Mouse (Mus musculus): ENCODE results near the gene Olfr1487. TPM values are rescaled to one million over a fixed set of nuclear protein-coding genes. Genes with fewer than 3 reads are reported as not detected.
"Not testable (repeated sequence)": the region's sequence is repeated elsewhere in the genome, so short reads cannot be mapped to it uniquely, and the experiment has no call there.

The Olfr1487 gene
- not detected in 2 replicates for polyA plus RNA-seq (2014; fragmentation: Nextera tagmentation; extraction: Ambion mirVana)

DNA sequence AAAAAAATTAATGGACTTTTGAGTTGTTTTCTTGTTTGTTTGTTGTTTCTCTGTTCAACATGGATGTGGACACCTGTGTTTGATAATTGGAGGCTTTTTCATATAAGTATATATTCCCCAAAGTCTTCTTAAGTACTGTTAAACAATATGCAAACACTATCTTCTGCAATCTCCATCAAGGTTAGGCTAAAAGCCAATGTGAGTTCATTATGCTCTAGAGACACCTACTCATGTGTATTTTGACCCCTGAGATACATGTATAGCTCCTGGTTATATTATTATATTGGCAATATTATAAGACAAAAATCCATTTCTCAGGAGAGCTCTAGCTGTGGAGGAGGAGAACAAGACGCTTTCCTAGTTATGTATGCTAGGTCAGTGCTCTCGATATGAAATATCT is at the start of gene Olfr1487:
TSS of gene Olfr1487 (plus strand) at position 301 of the 400 bp plus-strand sequence.
- not testable (repeated sequence) for H3K9ac ChIP-seq (ENCODE audit: low read depth, low read length); H3K9me3 ChIP-seq (replicated peaks; ENCODE audit: control insufficient read depth, low read length); ATAC-seq (replicated peaks; ENCODE audit: insufficient number of reproducible peaks, low FRiP score, low TSS enrichment); H3K4me2 ChIP-seq; H3K27ac ChIP-seq (ENCODE audit: low read depth, low read length); H3K4me1 ChIP-seq (ENCODE audit: control insufficient read depth, insufficient read depth, low read length); H3K36me3 ChIP-seq (ENCODE audit: control insufficient read depth, insufficient read depth, low read length); H3K4me3 ChIP-seq (ENCODE audit: low read depth, low read length); H3K27me3 ChIP-seq (ENCODE audit: control insufficient read depth, insufficient read depth, low read length)
- WGBS (ENCODE audit: insufficient replicate concordance) = 76% methylated on average over 2 of the region's 2 CpGs

DNA sequence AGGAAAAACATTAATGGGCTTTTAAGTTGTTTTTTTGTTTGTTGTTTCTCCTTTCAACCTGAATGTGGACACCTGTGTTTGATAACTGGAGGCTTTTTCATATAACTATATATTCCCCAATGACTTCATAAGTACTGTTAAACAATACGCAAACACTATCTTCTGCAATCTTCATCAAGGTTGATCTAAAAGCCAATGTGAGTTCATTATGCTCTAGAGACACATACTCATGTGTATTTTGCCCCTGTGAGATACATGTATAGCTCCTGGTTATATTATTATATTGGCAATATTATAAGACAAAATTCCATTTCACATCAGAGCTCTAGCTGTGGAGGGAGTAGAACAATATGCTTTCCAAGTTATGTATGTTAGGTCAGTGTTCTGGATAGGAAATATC is 34.0 kb upstream of the Olfr1487 start, which contains the start of gene Olfr1484:
TSS of gene Olfr1484 (plus strand) at position 301 of the 400 bp plus-strand sequence.
- no peak for ATAC-seq (replicated peaks; ENCODE audit: insufficient number of reproducible peaks, low FRiP score, low TSS enrichment)
- Histone ChIP-seq H3K4me3 (ENCODE audit: low read depth, low read length) (no peak within 1 kb of the TSS), H3K4me1 (ENCODE audit: control insufficient read depth, insufficient read depth, low read length) (no peaks in the 10 kb centered on the region), H3K27ac (ENCODE audit: low read depth, low read length) (no peak within 1 kb of the TSS), H3K4me2 (no peak within 1 kb of the TSS), H3K9ac (ENCODE audit: low read depth, low read length) (no peak within 1 kb of the TSS), H3K27me3 (ENCODE audit: control insufficient read depth, insufficient read depth, low read length) (no peaks in the 10 kb centered on the region), H3K36me3 (ENCODE audit: control insufficient read depth, insufficient read depth, low read length) (no peaks in the 10 kb centered on the region), H3K9me3 (replicated peaks; ENCODE audit: control insufficient read depth, low read length) (no peaks in the 10 kb centered on the region)
- WGBS (ENCODE audit: insufficient replicate concordance) = 83% methylated on average over 1 of the region's 1 CpGs

DNA sequence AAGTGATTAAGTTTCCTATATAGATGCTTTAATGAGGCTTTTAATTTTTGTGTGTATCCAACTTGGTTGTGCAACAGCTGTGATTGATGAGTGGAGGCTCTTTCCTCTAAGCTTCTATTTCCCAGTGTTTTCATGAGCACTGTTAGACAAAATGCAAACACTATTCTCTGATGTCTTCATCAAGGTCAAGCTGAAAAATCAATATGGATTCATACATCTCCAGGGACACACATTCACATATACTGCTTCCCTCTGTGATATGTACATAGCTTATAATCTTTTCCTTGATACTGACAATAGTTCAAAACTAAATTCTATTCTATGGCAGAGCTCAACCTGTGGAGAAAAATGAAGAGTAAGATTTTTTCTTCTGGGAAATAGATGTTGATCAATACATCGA is 14.1 kb downstream of the Olfr1487 start, which contains the start of gene Olfr1489:
TSS of gene Olfr1489 (plus strand) at position 301 of the 400 bp plus-strand sequence.
- 85% methylated on average over 1 of the region's 1 CpGs for WGBS (ENCODE audit: insufficient replicate concordance)
- ATAC-seq (replicated peaks; ENCODE audit: insufficient number of reproducible peaks, low FRiP score, low TSS enrichment) = no peak
- Histone ChIP-seq H3K9ac (ENCODE audit: low read depth, low read length) (no peak within 1 kb of the TSS), H3K9me3 (replicated peaks; ENCODE audit: control insufficient read depth, low read length) (0 out of 2 replicates have a peak, but pooled peaks cover 3% of the 10 kb centered on the region), H3K36me3 (ENCODE audit: control insufficient read depth, insufficient read depth, low read length) (no peaks in the 10 kb centered on the region), H3K4me2 (no peak within 1 kb of the TSS), H3K4me1 (ENCODE audit: control insufficient read depth, insufficient read depth, low read length) (no peaks in the 10 kb centered on the region), H3K27me3 (ENCODE audit: control insufficient read depth, insufficient read depth, low read length) (no peaks in the 10 kb centered on the region), H3K27ac (ENCODE audit: low read depth, low read length) (no peak within 1 kb of the TSS), H3K4me3 (ENCODE audit: low read depth, low read length) (no peak within 1 kb of the TSS)

DNA sequence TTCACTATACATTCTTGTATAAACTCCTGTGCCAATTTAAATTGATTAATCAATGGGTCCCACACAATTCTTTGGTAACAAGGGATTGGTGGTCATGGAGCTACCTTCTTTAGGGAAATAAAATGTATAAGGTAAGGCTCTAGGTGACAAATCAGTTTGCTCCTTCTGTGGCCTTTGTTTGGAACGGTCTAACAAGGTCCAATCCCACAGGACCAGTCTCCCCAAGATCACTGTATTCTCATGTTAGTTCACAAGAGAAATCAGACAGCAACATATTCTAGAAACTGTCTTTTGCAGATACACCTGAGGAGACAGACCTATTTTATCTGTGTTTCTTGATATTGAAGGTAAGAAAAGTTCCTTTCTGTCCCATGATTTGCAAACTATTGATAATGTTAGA is 33.6 kb downstream of the Olfr1487 start, which contains the start of gene Olfr1490:
TSS of gene Olfr1490 (plus strand) at position 301 of the 400 bp plus-strand sequence.
- H3K4me2 ChIP-seq = no peak within 1 kb of the TSS
- H3K27ac ChIP-seq (ENCODE audit: low read depth, low read length) = no peak within 1 kb of the TSS
- no peaks in the 10 kb centered on the region for H3K36me3 ChIP-seq (ENCODE audit: control insufficient read depth, insufficient read depth, low read length)
- no peak within 1 kb of the TSS for H3K9ac ChIP-seq (ENCODE audit: low read depth, low read length)
- H3K9me3 ChIP-seq (replicated peaks; ENCODE audit: control insufficient read depth, low read length) = peaks cover 2% of the 10 kb centered on the region
- H3K4me3 ChIP-seq (ENCODE audit: low read depth, low read length) = no peak within 1 kb of the TSS
- no peaks in the 10 kb centered on the region for H3K27me3 ChIP-seq (ENCODE audit: control insufficient read depth, insufficient read depth, low read length)
- no peaks in the 10 kb centered on the region for H3K4me1 ChIP-seq (ENCODE audit: control insufficient read depth, insufficient read depth, low read length)
- no peak for ATAC-seq (replicated peaks; ENCODE audit: insufficient number of reproducible peaks, low FRiP score, low TSS enrichment)
- WGBS (ENCODE audit: insufficient replicate concordance) = 69% methylated on average over 1 of the region's 1 CpGs

Small RNA genes lying within 50 kb of the gene (microRNA-seq; reads per million reads assigned to microRNA genes)
- gene Gm22323 (ENCODE audit: borderline number of aligned reads) = not detected
- gene Gm23931 (ENCODE audit: borderline number of aligned reads) = not detected

Other genes starting within 250 kb of the Olfr1487 start
- not detected in 2 replicates for gene Olfr1469, start 209.5 kb upstream of the Olfr1487 start, polyA plus RNA-seq (2014; fragmentation: Nextera tagmentation; extraction: Ambion mirVana)
- not detected in 2 replicates for gene Olfr1471, start 174.0 kb upstream of the Olfr1487 start, polyA plus RNA-seq (2014; fragmentation: Nextera tagmentation; extraction: Ambion mirVana)
- gene Olfr1472, start 161.3 kb upstream of the Olfr1487 start, polyA plus RNA-seq (2014; fragmentation: Nextera tagmentation; extraction: Ambion mirVana) = not detected in 2 replicates
- gene Olfr1474, start 147.8 kb upstream of the Olfr1487 start, polyA plus RNA-seq (2014; fragmentation: Nextera tagmentation; extraction: Ambion mirVana) = not detected in 2 replicates
- not detected in 2 replicates for gene Olfr1475, start 137.2 kb upstream of the Olfr1487 start, polyA plus RNA-seq (2014; fragmentation: Nextera tagmentation; extraction: Ambion mirVana)
- not detected in 2 replicates for gene Olfr1477, start 116.8 kb upstream of the Olfr1487 start, polyA plus RNA-seq (2014; fragmentation: Nextera tagmentation; extraction: Ambion mirVana)
- gene Olfr1480, start 89.5 kb upstream of the Olfr1487 start, polyA plus RNA-seq (2014; fragmentation: Nextera tagmentation; extraction: Ambion mirVana) = not detected in 2 replicates
- gene Olfr1484, start 33.9 kb upstream of the Olfr1487 start, polyA plus RNA-seq (2014; fragmentation: Nextera tagmentation; extraction: Ambion mirVana) = not detected in 2 replicates
- not detected in 2 replicates for gene Olfr1489, start 14.2 kb downstream of the Olfr1487 start, polyA plus RNA-seq (2014; fragmentation: Nextera tagmentation; extraction: Ambion mirVana)
- gene Olfr1490, start 33.7 kb downstream of the Olfr1487 start, polyA plus RNA-seq (2014; fragmentation: Nextera tagmentation; extraction: Ambion mirVana) = not detected in 2 replicates
- not detected in 2 replicates for gene Olfr1491, start 79.9 kb downstream of the Olfr1487 start, polyA plus RNA-seq (2014; fragmentation: Nextera tagmentation; extraction: Ambion mirVana)
- gene Olfr1493-ps1, start 105.9 kb downstream of the Olfr1487 start, polyA plus RNA-seq (2014; fragmentation: Nextera tagmentation; extraction: Ambion mirVana) = not detected in 2 replicates
- gene Olfr1494, start 122.4 kb downstream of the Olfr1487 start, polyA plus RNA-seq (2014; fragmentation: Nextera tagmentation; extraction: Ambion mirVana) = not detected in 2 replicates
- not detected in 2 replicates for gene Olfr1495, start 147.2 kb downstream of the Olfr1487 start, polyA plus RNA-seq (2014; fragmentation: Nextera tagmentation; extraction: Ambion mirVana)
- not detected in 2 replicates for gene Olfr1496, start 160.5 kb downstream of the Olfr1487 start, polyA plus RNA-seq (2014; fragmentation: Nextera tagmentation; extraction: Ambion mirVana)
- not detected in 2 replicates for gene Olfr1497, start 180.8 kb downstream of the Olfr1487 start, polyA plus RNA-seq (2014; fragmentation: Nextera tagmentation; extraction: Ambion mirVana)
- not detected in 2 replicates for gene Olfr1499, start 202.1 kb downstream of the Olfr1487 start, polyA plus RNA-seq (2014; fragmentation: Nextera tagmentation; extraction: Ambion mirVana)
- gene Olfr1500, start 213.1 kb downstream of the Olfr1487 start, polyA plus RNA-seq (2014; fragmentation: Nextera tagmentation; extraction: Ambion mirVana) = not detected in 2 replicates
- not detected in 2 replicates for gene Olfr1501, start 233.3 kb downstream of the Olfr1487 start, polyA plus RNA-seq (2014; fragmentation: Nextera tagmentation; extraction: Ambion mirVana)
- gene Olfr1502, start 244.4 kb downstream of the Olfr1487 start, polyA plus RNA-seq (2014; fragmentation: Nextera tagmentation; extraction: Ambion mirVana) = not detected in 2 replicates